Mouse (Mus musculus): ENCODE measurements around the gene Pus7.

Pus7 gene

GRCm38 (mm10) chr5:23782931-23783877 lies at the start of gene Pus7:
TSS of gene Pus7 (minus strand) at chr5:23783711.
- peak; percentile 92 for DNase-seq

DNA sequence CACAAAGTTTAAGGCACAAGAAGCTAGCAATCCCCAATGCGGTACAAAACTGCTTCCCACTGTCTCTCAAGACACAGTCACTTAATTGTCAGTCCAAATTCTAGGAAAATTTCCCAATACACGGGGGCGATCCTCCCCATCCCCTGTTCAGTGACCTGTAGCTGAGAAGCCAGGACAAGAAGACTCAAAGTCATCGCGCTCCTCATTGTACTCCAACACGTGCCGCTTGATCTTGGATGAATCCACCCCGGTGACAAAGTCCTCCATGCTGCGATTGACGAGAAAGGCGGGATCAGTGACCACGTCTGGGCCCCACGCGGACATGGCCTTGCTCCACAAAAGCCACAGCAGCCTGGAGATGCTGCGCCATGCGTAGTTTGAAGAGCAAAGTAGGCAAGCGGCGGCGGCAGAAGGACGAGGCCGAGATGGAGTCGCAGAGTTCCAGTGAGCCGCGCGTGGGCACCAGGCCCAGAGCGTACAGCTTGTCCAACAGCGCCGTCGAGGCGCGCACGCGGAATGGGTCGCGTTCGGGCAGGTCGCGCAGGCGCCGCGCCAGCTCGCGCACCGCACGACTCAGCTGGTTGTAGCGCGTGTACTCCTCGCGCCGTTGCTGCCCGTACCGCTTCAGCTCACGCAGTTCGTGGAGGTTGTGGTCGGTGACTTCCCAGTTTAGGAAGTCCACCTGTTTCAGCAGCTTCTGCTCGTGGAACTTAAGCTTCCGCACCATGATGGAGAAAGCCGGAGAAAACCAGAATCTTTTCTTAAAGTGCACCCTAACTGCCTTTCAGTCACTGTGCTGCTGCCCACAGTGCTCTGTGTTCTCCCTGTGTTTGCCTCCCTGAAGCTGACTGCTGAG lies 47.6 kb upstream of the Pus7 start:
- peak; percentile 16 for DNase-seq

DNA sequence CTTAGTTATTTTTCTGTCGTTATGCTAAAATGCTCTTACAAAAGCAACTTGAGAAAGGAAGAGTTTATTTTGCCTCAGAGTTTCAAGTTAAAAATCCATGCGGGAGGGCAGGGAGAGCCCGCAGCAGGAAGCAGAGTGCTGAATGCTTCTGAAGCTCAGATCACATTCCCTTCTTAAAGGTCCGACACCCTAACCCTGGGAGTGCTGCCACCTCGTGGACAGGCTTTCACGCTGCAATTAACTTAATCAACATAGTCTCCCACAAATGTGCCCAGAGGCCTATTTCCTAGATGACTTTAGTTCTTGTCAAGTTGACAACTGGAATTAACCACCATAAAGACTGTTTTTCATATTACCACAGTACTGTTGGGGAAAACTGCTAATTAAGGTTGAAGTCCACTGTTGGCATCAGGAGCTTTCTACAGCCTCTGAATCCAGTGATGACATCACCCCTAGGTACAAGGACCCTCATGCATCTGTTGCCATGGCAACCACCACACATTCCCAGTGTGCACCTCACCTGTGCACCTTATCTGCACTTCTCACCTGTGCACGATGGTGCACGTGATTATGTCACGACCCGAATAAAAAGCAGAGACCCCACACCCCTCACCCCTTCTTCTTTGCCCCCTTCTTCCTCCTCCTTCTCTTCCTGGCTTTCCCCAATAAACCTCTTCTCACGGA lies 43.0 kb upstream of the Pus7 start:
- peak; percentile 70 for DNase-seq

GRCm38 (mm10) chr5:23824171-23824733 lies 40.7 kb upstream of the Pus7 start:
- no peak for DNase-seq

- no peak for DNase-seq
These were observed 38.8 kb upstream of the Pus7 start for GRCm38 (mm10) chr5:23822306-23822705.

DNA sequence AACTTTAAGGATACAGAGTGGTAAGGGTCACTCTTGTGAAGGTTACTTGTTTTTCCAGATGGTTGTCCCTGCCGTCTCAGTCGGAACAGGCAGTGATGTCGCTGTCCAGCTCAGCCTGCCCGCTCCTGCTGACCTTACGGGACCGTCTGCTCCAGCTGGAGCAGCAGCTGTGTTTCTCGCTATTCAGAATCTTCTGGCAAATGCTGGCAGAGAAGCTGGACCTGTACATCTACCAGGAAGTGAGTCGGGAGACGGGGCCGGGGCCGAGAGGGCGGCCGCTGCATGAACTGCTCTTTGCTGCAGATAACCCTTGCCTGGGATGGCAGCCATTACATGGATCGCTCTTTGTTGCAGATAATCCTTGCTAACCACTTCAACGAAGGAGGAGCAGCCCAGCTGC lies 33.2 kb upstream of the Pus7 start:
- no peak for DNase-seq

DNA sequence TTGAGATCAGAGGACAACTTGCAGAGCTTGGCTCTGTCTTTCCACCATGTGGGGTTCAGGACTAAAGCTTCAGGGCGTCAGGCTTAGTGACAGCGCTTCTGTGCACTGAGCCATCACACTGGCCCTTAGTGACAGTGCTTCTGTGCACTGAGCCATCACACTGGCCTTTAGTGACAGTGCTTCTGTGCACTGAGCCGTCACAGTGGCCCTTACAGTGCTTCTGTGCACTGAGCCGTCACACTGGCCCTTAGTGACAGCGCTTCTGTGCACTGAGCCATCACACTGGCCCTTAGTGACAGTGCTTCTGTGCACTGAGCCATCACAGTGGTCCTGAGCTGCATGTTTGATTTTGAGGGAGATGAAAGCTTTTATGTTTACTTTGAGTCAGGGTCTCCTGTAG lies 31.3 kb upstream of the Pus7 start:
- DNase-seq = no peak

GRCm38 (mm10) chr5:23792726-23793125 lies 9.2 kb upstream of the Pus7 start:
- DNase-seq = no peak

DNA sequence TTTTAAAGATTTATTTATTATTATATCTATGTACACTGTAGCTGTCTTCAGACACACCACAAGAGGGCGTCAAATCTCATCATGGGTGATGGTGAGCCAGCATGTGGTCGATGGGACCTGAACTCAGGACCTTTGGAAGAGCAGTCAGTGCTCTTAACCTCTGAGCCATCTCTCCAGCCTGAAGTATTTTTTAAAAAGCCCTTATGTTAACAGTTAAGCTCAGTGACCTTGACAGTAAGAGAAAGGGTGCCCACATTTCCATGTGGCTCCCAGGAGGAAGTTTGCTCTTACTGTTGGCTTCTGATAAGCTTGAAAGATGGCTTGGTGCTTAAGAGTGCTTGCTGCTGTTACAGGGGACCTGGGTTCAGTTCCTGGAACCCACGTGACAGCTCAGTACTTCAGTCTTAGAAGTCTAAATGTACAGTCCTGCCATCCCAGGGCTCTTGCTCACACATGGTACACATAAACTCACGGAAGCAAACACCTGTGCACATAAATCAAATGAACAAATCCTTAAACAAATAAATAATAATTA lies 5.6 kb upstream of the Pus7 start:
- no peak for DNase-seq

DNA sequence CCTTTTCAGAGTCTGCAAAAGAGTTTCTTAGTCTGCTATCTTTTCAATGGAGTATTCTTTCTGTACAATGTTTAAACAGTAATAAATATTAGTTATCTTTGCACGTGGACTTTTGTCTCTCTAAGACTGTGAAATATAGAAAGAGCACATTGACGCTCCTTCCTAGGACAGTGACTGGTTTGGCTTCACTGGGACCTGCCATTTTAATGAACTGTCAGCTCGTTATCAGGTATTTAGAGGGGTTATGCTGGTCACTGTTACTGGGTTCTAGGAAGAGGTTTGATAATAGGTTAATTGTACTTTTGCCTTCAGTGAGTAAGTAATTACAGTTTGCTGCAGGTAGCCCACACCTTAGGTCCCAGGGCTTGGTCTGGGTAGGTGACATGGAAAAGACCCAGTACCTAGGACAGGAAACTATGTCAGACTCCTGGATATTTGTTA lies 4.9 kb upstream of the Pus7 start:
- no peak for DNase-seq

GRCm38 (mm10) chr5:23787536-23788389 lies 4.3 kb upstream of the Pus7 start, which contains the start of gene Rint1:
TSS of gene Rint1 (plus strand) at chr5:23787711.
- DNase-seq = peak; percentile 97

DNA sequence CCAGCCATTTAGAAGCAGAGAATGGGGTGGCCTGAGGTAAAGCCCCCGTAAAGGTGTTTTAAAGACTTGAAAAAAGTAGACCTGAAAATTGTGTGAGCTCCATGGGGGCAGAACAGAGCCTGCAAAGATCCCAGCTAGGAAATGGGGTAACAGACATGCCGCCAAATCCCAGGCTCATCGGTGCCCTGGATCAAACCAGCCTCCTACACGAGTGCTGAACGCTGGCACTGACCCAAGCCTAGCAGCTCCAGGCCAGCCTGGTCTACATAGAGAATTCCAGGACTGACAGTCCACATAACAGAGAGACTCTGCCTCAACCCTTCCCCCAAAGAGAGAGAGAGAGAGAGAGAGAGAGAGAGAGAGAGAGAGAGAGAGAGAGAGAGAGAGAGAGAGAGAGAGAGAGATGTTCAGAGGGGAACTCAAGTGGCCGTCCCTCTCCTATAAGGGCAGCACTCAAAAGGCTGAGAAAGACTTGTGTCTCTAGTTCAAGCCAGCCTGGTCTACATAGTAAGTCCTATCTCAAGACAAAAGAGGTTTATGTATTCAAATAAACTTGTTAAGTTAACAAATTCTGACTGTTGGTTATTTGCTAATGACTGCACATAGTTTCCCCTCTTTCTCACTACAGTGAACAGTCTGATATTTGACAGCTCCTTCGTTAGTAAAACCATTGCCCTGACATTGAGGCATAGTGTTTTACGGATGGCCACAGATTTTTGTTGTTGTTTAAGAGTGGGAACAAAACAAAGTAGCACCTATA lies 1.3 kb downstream of the Pus7 start:
- DNase-seq = no peak

DNA sequence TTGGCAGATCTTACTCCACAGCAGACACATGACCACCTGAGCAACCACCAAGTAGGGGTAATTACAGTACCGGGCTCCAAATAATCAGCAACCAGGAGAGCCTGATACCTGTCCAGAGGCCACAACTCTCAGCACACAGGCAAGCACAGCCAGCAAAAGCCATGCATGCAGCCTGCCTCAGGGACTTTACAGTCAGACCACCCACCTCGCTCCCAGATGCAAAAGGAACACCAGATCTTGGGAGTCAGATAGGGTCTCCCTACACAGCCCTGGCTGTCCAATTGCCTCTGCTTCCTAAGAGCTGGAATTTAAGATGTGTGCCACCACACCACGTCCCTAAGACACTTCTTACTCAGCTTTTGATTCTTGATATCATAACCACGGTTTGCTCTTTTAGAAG lies 2.3 kb downstream of the Pus7 start:
- no peak for DNase-seq

DNA sequence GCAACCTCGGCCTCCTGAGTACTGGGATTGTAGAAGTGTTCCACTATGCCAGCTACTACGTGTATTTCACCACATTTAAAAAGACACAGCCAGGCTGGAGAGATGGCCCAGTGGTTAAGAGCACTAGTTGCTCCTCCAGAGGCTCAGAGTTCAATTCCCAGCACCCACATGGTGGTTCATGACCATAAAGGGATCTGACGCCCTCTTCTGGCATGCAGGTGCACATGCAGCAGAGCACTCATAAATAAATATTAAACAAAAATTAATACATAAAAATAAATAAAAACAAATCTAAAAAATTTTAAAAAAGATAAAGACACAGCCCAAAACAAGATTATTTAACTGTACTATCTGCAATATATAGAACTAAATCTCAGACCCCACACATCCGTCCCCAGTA lies 3.0 kb downstream of the Pus7 start:
- no peak for DNase-seq

DNA sequence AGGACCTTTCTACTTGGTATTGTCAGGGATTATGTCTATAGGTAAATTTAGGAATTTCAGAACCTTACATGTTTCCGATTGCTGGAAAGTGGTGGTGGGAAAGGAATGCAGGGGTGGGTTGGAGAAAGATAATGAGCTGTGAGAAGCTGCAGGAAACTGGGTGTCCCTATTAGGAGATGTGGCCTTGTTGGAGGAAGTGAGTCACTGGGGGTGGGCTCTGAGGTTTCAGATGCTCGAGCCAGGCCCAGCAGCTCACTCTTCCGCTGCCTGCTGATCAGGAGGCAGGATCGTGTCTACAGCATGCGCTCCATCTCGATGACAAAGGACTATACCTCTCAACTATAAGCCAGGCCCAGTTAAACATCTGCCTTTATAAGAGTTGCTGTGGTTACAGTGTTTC lies 9.3 kb downstream of the Pus7 start:
- DNase-seq = no peak

GRCm38 (mm10) chr5:23771105-23771504 lies 12.4 kb downstream of the Pus7 start:
- no peak for DNase-seq

GRCm38 (mm10) chr5:23764557-23764956 lies 19.0 kb downstream of the Pus7 start:
- DNase-seq = no peak

- no peak for DNase-seq
These were observed 21.0 kb downstream of the Pus7 start for GRCm38 (mm10) chr5:23762531-23762930.

DNA sequence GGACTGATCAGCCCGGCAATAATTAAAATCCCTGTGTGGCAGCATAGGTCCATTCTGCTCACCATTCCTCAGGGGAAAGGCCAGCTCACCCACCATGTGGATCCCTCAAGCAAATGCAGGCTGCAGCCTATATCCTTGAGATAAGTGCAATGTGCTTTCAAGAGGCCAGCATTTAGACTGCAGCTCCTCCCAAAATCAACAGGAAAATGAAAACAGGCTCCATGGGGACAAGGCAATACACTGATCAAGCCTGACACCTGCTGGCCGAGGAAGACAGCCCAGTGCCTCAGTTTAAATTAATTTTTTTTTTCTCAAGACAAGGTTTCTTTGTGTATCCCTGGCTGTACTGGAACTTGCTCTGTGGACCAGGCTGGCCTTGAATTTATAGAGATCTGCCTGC lies 24.9 kb downstream of the Pus7 start:
- peak; percentile 54 for DNase-seq

- no peak for DNase-seq
These were observed 27.1 kb downstream of the Pus7 start for GRCm38 (mm10) chr5:23756368-23756767.

- no peak for DNase-seq
These were observed 27.9 kb downstream of the Pus7 start for GRCm38 (mm10) chr5:23755591-23755990.

All from lung, postnatal 36 days (tissue).